ENCODE assay signal across 15 mouse cellular contexts in genomic region chr4:149799346-149800171, GRCm38 (mm10). TPM values are rescaled to one million over a fixed set of nuclear protein-coding genes. Genes with fewer than 3 reads are reported as not detected.
DNase-seq lines count a peak whose midpoint lies in the region; ATAC-seq and TF ChIP-seq lines count a peak whose summit lies in the region.
"Had no signal": no experiment of that assay in that cellular context is flagged by ENCODE, and none has a peak within 500 bp of the region (broad histone marks: within the 10 kb centered on the region; RNA-seq: fewer than 3 reads in every experiment).

No protein-coding gene starts in this region.

- no peaks in the 10 kb centered on the region for H3K9me3 ChIP-seq in heart, postnatal 0 days (replicated peaks; ENCODE audit: control insufficient read depth, low read length)
- no peaks in the 10 kb centered on the region for H3K9me3 ChIP-seq in liver, embryonic 11.5 days (ENCODE audit: control insufficient read depth, low read length)
- H3K9me3 ChIP-seq in liver, postnatal 0 days (ENCODE audit: low read length): no peaks in the 10 kb centered on the region
- H3K9me3 ChIP-seq: forebrain, embryonic 10.5 days; heart, embryonic 15.5 days; stomach, embryonic 15.5 days had no signal

- 0 out of 2 replicates have a peak, but pooled peaks cover 5% of the 10 kb centered on the region for H3K4me1 ChIP-seq in heart, postnatal 0 days (ENCODE audit: control insufficient read depth, insufficient read depth)
- peaks cover 12% of the 10 kb centered on the region for H3K4me1 ChIP-seq in liver, embryonic 11.5 days (replicated peaks; ENCODE audit: control insufficient read depth, insufficient read depth, low read length)
- H3K4me1 ChIP-seq in brown adipose tissue, adult 24 weeks (ENCODE audit: control insufficient read depth, insufficient read depth, insufficient read length, low read length): peaks cover 11% of the 10 kb centered on the region; the same call in 1 of the 2 replicates
- peaks cover 14% of the 10 kb centered on the region for H3K4me1 ChIP-seq in liver, postnatal 0 days (ENCODE audit: insufficient read depth)

- no peak overlapping the region for H3K9ac ChIP-seq in heart, postnatal 0 days (replicated peaks; ENCODE audit: low read depth, low read length)
- H3K9ac ChIP-seq in liver, embryonic 11.5 days (ENCODE audit: low read depth, low read length): no peak overlapping the region
- H3K9ac ChIP-seq in liver, postnatal 0 days (replicated peaks): no peak overlapping the region
- H3K9ac ChIP-seq: heart, embryonic 15.5 days; stomach, embryonic 15.5 days had no signal

- TF ChIP-seq CTCF in heart, postnatal 0 days (IDR thresholded peaks at IDR 0.05; ENCODE audit: low read depth): no peak
- TF ChIP-seq CTCF in liver, postnatal 0 days (IDR thresholded peaks at IDR 0.05; ENCODE audit: low read depth): no peak

- TF ChIP-seq EP300 in heart, postnatal 0 days (IDR thresholded peaks at IDR 0.05; ENCODE audit: low read depth): no peak
- TF ChIP-seq EP300 in liver, postnatal 0 days (IDR thresholded peaks at IDR 0.05; ENCODE audit: low read depth): no peak

- 0 out of 2 replicates have a peak overlapping the region, but pooled peaks have one; percentile 7 for H3K27ac ChIP-seq in heart, postnatal 0 days (ENCODE audit: low read depth)
- peak overlapping the region; percentile 66; the same call in 1 of the 2 replicates for H3K27ac ChIP-seq in liver, embryonic 11.5 days (ENCODE audit: low read depth, low read length)
- peak overlapping the region; percentile 27; the same call in 1 of the 2 replicates for H3K27ac ChIP-seq in brown adipose tissue, adult 24 weeks (replicated peaks; ENCODE audit: low read depth, low read length)
- peak overlapping the region; percentile 95 for H3K27ac ChIP-seq in liver, postnatal 0 days (ENCODE audit: low read depth)
- H3K27ac ChIP-seq: forebrain, embryonic 10.5 days; heart, embryonic 15.5 days; stomach, embryonic 15.5 days had no signal

- DNase-seq in heart, postnatal 0 days (ENCODE audit: low spot score): no peak
- DNase-seq in heart, postnatal 14 days: no peak
- DNase-seq in liver, embryonic 11.5 days (ENCODE audit: low spot score): no peak
- no peak for DNase-seq in liver
- no peak for DNase-seq in liver, postnatal 0 days
- DNase-seq in gastrocnemius, adult 18-20 months (ENCODE audit: low spot score): no peak
- DNase-seq in testis, postnatal 14 days (ENCODE audit: low spot score): no peak
- DNase-seq: cerebellum, adult 11-12 months; cerebellum, postnatal 25 days; gastrocnemius, postnatal 14 days; right cerebral cortex, postnatal 25 days had no signal

- intact Hi-C loops in heart, postnatal 14 days (cut with DNase I): no loop called here

- no peak overlapping the region for H3K4me3 ChIP-seq in heart, postnatal 0 days (ENCODE audit: low read depth, low read length)
- H3K4me3 ChIP-seq in liver, embryonic 11.5 days (ENCODE audit: low read depth, low read length): no peak overlapping the region
- H3K4me3 ChIP-seq in brown adipose tissue, adult 24 weeks (ENCODE audit: insufficient read depth, low read depth, low read length): no peak overlapping the region
- no peak overlapping the region for H3K4me3 ChIP-seq in liver, postnatal 0 days (ENCODE audit: low read depth, low read length)
- H3K4me3 ChIP-seq: forebrain, embryonic 10.5 days; heart, embryonic 15.5 days; stomach, embryonic 15.5 days had no signal

- 78% methylated on average over 16 of the region's 16 CpGs for WGBS in heart, postnatal 0 days
- 80% methylated on average over 16 of the region's 16 CpGs for WGBS in liver, embryonic 11.5 days
- WGBS in liver, postnatal 0 days (ENCODE audit: insufficient replicate concordance): 67% methylated on average over 16 of the region's 16 CpGs

- H3K36me3 ChIP-seq in heart, postnatal 0 days (replicated peaks; ENCODE audit: control insufficient read depth, insufficient read depth, low read length): no peaks in the 10 kb centered on the region
- no peaks in the 10 kb centered on the region for H3K36me3 ChIP-seq in liver, embryonic 11.5 days (ENCODE audit: control insufficient read depth, insufficient read depth, low read length)
- H3K36me3 ChIP-seq in liver, postnatal 0 days (replicated peaks; ENCODE audit: insufficient read depth, low read length): no peaks in the 10 kb centered on the region
- H3K36me3 ChIP-seq: forebrain, embryonic 10.5 days; heart, embryonic 15.5 days; stomach, embryonic 15.5 days had no signal

- H3K4me2 ChIP-seq in heart, postnatal 0 days (ENCODE audit: low read depth, low read length): no peak overlapping the region
- H3K4me2 ChIP-seq in liver, embryonic 11.5 days: no peak overlapping the region
- H3K4me2 ChIP-seq in liver, postnatal 0 days (ENCODE audit: low read depth, low read length): no peak overlapping the region
- H3K4me2 ChIP-seq: heart, embryonic 15.5 days; stomach, embryonic 15.5 days had no signal

- H3K27me3 ChIP-seq in heart, postnatal 0 days (ENCODE audit: control insufficient read depth, insufficient read depth, low read length): no peaks in the 10 kb centered on the region
- H3K27me3 ChIP-seq in liver, embryonic 11.5 days (replicated peaks; ENCODE audit: control insufficient read depth, insufficient read depth, low read length): no peaks in the 10 kb centered on the region
- H3K27me3 ChIP-seq in liver, postnatal 0 days (ENCODE audit: insufficient read depth, low read length): no peaks in the 10 kb centered on the region
- H3K27me3 ChIP-seq: heart, embryonic 15.5 days; stomach, embryonic 15.5 days had no signal

- no peak for ATAC-seq in heart, postnatal 0 days (ENCODE audit: insufficient read depth, low read depth)
- 0 out of 2 replicates have a peak, but pooled peaks have one; percentile 11 for ATAC-seq in liver, embryonic 11.5 days (replicated peaks; ENCODE audit: low FRiP score)
- ATAC-seq in liver, postnatal 0 days: no peak

RNA-seq across cellular contexts. Expression of gene Slc25a33, which starts 25.5 kb away (rescaled TPM):
- 3.0 and 9.8 TPM in 2 replicates for total RNA-seq in heart, postnatal 0 days (2014; rRNA removed; ENCODE audit: low replicate concordance)
- polyA plus RNA-seq in heart, postnatal 0 days (2015; fragmentation: Nextera tagmentation; extraction: Ambion mirVana): 13.3 and 15.1 TPM in 2 replicates
- total RNA-seq in heart, postnatal 14 days (2021): 10 to 100 TPM; 16.2 to 24.2 TPM
- 21.9 and 23.2 TPM in 2 replicates for polyA plus RNA-seq in liver, embryonic 11.5 days (2014; fragmentation: Nextera tagmentation; extraction: Ambion mirVana)
- polyA plus RNA-seq in brown adipose tissue, adult 24 weeks (2012; ENCODE audit: insufficient read depth, insufficient read length, missing spikeins): 24.0 and 24.2 TPM in 2 replicates
- polyA plus RNA-seq in liver, postnatal 0 days (2015; fragmentation: Nextera tagmentation; extraction: Ambion mirVana): 52.2 and 53.2 TPM in 2 replicates
- 10 to 100 TPM; 10.8 to 14.4 TPM for total RNA-seq in gastrocnemius, adult 18-20 months (2021)

Comparison
In these comparisons a context has a peak if more than half of its experiments do, and no peak if none do; other contexts are left out.
1. H3K27ac ChIP-seq: peak in every context shown above with its lines; median percentile 95 in liver, postnatal 0 days; 66 in liver, embryonic 11.5 days; 27 in brown adipose tissue, adult 24 weeks; 7 in heart, postnatal 0 days.